Mouse (Mus musculus): ENCODE data around the gene S100a3.
A peak's percentile ranks its signal among the peaks of the same experiment; 100 is the strongest.

S100a3 gene

DNA sequence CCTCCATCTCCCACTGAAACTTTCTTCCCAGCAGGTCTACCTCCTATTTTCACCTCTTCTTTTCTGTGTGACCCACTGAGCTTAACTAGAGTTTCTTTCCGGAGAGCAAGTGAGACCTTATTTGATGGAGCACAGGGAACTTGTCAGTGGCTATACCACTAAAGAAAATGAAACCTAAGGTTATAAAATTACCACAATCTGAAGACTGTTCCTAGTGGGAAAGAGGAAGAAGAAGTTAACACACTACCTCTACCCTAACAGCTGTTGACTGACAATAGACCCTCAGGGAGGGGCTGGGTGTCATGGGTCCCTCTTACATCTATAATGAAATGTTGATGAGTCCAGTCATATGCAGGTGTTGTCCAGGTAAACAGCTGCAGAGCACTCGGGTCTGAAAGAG lies 71.6 kb downstream of the S100a3 start:
- DNase-seq = no peak

DNA sequence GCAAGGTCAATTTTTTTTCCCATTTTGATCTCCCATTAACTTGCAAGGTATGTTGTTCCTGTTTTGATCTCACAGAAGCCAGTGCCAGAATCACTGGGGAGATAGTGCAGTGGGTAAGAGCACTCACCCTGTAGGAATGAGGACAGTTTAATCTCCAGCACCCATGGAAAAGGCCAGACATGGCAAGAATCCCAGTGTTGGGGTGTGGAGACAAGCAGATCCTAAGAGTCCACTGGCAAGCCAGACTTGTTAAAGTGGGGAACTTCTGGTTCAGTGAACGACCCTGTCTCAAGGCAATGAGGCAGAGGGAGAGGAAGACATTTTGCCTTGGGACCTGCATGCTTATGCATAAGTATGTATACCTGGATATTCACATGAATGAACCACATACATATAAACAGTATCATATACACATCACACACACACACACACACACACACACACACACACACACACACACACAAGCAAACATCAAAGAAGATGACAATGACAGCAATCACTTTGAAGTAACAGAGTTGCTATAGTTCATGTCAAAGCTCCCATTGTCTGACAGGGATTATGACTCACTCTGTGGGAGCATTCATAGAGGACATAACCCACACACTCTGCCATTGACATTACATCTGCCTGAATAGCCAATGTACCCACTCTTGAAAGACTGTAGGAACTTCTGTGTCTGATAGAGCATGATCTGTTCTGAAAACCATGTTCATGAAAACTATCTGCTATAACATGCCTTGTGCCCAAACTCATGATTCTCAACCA lies 78.3 kb downstream of the S100a3 start:
- DNase-seq = no peak

DNA sequence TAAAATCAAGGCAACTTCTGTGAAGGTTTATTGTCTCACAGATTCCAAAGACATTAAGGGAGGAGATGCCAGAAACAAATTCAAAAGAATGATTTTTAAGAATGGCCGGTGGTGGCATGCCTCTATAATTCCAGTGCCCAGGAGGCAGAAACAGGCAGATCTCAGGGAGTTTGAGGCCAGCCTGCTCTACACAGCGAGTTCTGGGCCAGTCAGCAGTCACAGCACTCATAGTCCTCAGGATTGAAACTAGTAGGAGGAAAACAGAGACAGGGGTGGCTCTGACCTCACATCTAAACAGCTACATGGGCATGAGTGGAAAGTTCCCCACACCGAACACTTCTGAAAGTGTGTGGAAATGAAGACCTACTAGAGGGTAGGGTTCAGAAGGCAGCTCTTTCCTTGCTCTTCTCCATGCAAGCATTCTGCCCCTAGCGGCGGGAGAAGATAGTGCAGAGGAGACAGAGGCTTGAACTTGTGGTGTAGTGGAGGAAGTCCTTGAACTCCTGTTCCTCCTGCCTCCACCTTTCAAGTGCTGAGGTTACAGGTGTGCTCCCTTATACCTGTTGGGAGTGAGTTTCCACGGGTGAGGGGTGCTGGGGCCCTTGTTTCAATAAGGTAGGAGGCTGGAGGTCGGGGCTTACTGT lies 79.3 kb downstream of the S100a3 start:
- no peak for DNase-seq

DNA sequence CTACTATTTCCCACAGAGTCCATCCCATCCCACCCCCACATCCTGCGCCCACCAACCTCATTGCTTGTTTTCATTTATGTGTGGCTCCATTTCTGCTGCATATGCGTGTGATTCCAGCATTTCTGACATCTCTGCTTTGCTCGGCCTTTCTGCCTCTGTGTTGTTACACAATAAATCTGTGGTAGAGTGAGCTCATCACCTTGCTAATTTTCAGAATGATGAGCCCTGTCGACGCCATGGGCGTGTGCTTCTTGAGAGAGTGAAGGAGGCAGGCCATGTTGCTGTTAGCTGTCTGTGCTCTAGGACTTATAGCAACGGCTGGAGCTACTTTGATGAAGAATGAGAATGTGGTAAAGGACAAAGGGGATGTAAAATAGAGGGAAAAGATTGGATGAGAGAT lies 80.6 kb downstream of the S100a3 start:
- DNase-seq = no peak

DNA sequence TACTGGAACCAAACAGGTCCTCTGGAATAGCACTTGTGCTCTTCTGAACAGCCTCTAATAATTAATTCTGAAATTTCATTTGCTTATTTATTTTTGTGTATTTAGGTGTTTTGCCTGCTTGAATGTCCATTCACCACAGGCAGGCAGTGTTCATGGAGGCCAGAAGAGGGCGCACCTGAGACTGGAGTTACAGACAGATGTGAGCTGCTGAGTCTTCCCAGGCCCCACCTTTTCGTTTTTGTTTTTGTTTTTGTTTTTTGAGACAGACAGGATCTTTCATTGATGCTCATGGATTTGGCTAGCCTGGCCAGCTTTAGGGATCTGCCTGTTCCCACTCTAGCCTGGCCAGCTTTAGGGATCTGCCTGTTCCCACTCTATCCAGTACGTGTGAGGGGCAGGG lies 83.8 kb downstream of the S100a3 start:
- DNase-seq = peak; percentile 44

DNA sequence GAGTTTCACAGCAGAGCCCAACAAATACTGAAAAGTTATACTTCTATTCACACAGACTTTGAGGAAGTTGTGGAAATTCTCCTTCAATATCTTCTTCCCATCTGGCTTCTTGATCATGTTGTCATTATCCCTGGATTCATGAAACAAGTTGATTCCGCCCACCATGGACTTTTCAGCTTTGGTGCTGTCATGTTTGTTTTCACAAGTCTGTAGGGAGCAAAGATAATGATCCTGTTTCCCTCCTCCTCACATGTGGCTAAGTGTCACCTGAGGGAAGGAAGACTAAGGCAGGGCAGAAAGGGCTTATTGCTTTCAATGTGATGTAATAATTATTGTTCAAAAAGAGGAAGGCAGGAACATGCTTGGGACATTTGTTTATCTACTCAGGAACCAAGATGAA lies 86.9 kb downstream of the S100a3 start:
- DNase-seq = no peak

DNA sequence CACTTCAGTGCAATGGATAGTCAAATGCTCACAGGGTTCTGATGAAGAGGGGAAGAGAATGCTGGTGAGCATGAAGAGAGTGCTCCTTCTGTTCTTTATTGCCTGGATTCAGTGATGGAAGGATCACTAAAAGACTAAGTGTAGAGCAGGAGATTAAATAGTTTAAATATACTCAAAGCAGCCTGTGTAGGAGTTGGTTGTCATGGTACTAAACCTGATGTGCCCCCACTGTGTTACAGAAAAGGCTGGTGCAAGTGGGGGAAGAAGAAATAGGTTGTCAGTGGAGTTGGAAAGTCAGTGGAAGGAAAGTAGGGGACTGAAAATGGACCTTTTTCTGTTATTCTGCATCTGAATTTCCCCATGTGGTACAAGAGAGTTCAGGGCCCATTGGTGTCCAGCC lies 88.6 kb downstream of the S100a3 start:
- no peak for DNase-seq

DNA sequence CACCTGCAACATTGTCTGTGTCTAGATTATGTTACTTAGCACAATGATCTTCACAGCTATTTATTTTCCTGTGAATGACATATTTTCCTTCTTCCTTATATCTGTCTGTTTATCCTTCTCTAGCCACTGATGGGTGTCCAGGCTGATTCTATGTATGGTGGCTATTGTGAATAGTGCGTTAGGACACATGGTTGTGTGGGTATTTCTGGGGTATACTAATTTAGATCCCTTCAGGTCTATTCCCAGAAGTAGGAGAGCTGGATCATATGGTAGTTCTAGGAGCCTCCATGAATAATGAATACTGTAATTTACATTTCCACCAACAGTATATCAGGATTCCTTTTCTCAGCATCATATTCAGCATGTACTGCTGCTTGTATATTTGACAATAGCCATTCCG lies 89.5 kb downstream of the S100a3 start:
- DNase-seq = no peak
